Mouse (Mus musculus) thymus, postnatal 36 days (tissue): Measurements from ENCODE around the gene Stmnd1.
"Not testable (repeated sequence)": the region's sequence is repeated elsewhere in the genome, so short reads cannot be mapped to it uniquely, and the experiment has no call there.

Source experiments
- DNase-seq, 2 experiments: peaks; one replicate each; pipeline ENCODE4 v3.0.0; 2022; ENCODE audit warnings: mixed read lengths in 2 of 2

Gene Stmnd1

DNA sequence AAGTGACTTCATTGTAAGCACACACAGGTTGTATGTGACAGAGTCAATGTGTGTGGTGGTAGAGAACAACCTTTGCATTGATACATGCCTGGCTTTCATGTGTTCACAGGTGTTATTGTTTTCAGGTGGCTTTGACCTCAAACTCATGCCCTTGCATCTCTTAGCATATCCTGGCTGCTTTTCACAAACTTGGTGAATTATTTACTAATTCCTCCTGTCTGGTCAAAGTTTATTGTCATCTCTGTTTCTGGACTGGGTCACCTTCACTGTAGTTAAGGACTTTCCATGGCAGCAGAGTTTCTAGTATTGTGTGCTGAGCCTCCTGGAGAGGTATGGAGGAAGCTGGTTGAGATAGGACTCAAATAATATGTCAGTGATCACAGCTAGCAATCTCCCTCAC is 20.8 kb downstream of the Stmnd1 start:
- DNase-seq = no peak

- DNase-seq = no peak
Measured at GRCm38 (mm10) chr13:46297701-46298100, 24.2 kb downstream of the Stmnd1 start.

DNA sequence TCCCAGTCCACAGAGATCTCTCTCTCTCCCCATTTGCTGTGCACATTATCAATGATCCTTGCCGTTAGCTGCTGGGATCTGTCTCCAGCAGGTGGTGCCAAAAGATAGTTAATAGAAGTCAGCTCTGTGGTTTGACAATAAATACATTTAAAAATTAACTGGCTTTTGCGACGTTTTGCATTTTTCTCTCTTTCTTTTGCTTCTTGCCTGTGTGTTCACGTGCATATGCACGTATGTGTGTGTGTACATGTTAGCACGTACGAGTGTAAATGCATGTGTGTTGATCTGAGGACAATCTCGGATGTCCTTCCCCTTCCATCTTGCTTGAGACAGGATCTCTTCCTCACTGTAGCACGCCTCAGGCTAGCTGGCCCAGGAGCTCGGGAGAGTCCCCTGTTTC is 37.3 kb downstream of the Stmnd1 start:
- DNase-seq = peak; percentile 60 to 67

DNA sequence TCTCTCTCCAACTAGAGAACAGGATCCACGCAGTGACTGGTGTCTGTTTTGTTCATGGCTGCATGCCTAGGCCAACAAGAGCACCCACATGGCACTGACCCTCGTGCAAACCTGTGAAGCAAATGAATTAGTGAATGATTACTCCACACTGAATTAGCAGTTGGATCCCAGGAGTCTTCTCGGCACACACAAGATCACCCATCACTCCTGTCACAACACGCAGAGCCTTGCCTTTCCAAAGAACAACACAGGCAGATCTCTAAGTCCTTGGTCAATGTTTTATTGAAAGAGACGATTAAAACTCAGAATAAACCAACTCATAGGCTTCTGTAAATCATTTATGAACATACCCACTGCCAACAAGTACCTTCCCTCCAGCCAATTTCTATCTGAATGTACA is 39.7 kb downstream of the Stmnd1 start:
- DNase-seq = no peak

DNA sequence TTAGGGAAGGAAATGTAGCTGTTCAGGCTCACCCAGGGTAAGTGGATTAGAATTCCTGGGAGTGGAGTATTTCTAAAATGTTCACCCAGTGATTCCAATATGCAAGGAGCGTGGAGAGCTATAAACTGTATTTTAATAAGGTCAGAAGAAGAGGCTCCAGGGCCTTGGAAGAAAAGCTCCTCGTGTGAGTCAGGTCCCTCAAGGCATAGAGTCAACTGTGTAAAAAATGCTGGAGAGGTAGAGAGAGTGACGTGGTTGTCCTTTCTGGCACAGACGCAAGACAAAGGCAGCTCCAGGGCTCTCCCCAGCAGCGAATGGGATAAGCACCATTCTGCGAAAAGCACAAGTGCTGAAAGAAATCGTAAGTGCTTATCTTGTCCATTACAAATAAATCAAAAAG is 41.6 kb downstream of the Stmnd1 start:
- DNase-seq = no peak

DNA sequence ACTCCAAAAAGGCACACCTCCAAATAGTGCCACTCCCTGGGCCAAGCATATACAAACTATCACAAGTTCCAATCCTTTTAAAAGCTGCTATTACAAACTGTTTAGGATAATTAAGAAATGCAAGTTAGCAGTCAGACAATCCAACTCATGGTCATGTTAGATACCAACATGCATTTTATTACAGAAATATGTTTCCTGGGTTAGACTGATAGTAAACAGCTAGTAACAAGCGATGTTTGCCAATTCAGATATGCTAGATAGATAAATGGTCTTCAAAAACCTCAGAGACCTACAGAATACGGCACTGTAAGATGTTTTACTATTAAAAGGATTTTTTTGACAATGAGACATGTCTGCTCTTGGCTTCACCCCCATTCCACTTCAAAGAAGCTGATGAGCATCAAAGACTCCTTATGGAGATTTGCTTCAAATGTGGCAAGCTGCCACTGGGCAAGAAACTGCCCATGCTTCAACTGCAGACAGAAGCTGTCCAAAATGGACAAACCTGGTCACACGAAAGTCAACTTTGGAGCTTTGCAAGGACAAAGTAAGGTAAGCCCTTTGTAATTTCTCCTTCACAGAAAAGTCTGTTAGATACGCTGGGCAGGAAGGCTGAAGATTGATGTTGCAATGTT is 52.9 kb downstream of the Stmnd1 start:
- no peak for DNase-seq

GRCm38 (mm10) chr13:46335020-46335419 is 61.5 kb downstream of the Stmnd1 start:
- DNase-seq = no peak

DNA sequence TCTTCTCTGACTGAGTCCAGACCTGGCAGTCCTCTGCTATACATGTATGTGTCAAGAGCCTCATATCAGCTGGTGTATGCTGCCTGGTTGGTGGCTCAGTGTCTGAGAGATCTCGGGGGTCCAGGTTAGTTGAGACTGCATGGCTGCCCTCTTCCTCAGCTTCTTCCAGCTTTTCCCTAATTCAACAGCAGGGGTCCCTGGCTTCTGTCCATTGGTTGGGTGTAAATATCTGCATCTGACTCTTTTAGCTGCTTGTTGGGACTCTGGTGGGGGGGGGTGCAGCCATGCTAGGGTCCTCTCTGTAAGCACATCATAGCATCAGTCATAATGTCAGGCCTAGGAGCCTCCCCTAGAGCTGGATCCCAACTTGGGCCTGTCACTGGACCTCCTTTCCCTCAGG is 62.8 kb downstream of the Stmnd1 start:
- DNase-seq = not testable (repeated sequence)

- DNase-seq = no peak
Measured at GRCm38 (mm10) chr13:46337791-46338190, 64.3 kb downstream of the Stmnd1 start.

- DNase-seq = peak; percentile 88 to 95
Measured at GRCm38 (mm10) chr13:46339954-46340353, 66.4 kb downstream of the Stmnd1 start.

- DNase-seq = peak; percentile 32 to 37
Measured at GRCm38 (mm10) chr13:46340583-46340982, 67.1 kb downstream of the Stmnd1 start.

DNA sequence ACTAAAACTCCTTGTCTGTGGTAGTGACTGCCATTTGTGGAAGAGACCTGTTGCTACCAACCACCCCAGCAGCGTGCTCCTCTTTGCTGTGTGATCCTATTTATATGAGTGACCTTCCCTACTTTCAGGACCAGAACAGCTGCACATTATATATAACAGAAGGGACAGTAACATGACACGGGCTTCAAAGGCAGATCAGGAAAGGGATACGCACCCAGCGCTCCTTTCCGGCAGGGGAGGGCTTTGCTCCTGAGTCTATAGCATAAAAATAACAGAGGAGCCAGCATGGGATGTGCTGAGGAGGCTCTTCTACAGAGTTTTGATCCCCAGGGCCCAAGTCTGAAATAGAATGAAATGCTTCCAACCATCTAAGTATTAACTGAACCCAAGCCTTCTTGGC is 67.9 kb downstream of the Stmnd1 start:
- no peak for DNase-seq

DNA sequence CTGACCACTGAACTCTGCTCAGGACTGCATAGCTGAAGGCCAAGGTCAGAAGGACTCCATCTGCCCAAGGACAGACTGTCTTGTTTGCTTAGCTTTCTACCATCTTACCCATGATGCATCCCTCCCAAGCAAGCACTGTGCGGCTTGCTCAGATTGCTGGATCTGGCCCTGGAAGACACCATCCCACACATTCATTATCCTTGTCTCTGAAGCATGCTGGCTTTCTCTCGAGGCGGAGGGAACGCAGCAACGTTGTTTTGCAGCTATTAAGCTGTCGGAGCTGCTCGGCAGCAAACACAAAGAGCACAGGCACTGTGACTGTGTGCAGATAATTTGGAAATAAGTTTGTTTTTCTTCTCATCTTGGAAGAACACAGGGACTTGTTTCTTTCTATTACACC is 69.7 kb downstream of the Stmnd1 start:
- DNase-seq = no peak

DNA sequence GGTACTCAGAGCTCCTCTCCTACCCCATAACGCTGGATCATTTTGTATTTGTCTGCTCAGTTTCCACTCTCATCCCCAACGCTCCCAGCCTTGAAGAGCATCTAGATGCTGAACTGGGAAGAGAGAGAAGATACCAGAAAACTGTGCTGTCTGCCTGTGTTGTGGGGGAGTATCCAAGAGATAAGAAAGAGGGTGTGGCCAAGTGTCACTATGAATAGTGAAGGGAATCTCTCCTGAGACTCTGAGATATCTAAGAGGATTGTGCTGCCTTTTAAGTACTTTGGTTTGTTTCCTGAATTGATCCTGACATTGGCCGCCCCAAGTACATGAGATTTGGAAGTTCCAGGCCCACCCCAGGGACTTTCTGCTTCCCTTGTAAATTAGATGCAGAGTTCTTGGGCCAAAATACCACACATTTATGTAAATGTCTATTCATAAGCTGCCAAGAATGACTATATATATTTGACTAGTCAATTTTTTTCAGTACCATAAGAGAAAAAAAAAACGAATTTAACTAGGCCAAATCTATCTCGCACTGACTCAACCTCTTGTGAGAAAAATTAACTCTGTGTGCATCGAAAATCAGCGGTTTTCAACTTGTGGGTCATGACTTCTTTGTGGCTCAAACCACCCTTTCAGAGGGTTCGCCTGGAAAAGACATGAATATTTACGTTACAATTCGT is 73.5 kb downstream of the Stmnd1 start:
- no peak for DNase-seq

DNA sequence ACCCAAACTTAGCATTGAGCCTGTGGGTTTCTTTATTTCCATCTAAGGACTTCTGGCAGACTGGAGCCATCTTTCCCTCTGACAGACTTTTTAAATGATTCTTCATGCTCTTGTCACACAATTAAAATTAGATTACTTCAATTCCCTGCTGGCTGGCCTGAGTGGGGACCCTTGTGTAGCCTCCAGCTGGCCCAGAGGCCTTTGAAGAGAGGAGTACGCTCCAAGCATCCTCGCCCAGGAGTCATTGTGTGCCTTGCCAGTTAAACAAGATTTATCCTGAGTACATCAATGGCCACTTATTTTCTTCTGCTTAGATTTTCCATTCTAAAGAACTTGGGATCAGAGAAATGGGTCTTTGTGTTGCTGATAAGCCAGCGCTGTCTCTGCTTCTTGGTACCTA is 76.1 kb downstream of the Stmnd1 start:
- no peak for DNase-seq
